Mouse (Mus musculus): ENCODE results near the gene Gstm1. TPM values are rescaled to one million over a fixed set of nuclear protein-coding genes. Genes with fewer than 3 reads are reported as not detected.

The Gstm1 gene
- polyA plus RNA-seq (2014; fragmentation: Nextera tagmentation; extraction: Ambion mirVana) = 25.7 and 27.2 TPM in 2 replicates

GRCm38 (mm10) chr3:108017473-108018189 is at the start of gene Gstm1:
TSS of gene Gstm1 (minus strand) at chr3:108017973.
- peak; percentile 94 for DNase-seq (ENCODE audit: low spot score)
- peak within 1 kb of the TSS; percentile 5; the same call in 1 of the 2 replicates for H3K27ac ChIP-seq (ENCODE audit: low read depth, low read length)
- peak within 1 kb of the TSS; percentile 43 for H3K9ac ChIP-seq (ENCODE audit: low read length)
- H3K9me3 ChIP-seq (ENCODE audit: control insufficient read depth, low read length) = no peaks in the 10 kb centered on the region
- no peaks in the 10 kb centered on the region for H3K36me3 ChIP-seq (ENCODE audit: control insufficient read depth, insufficient read depth, low read length)
- H3K4me1 ChIP-seq (replicated peaks; ENCODE audit: control insufficient read depth, insufficient read depth, low read length) = peaks cover 8% of the 10 kb centered on the region
- peak within 1 kb of the TSS; percentile 72 for H3K4me2 ChIP-seq (ENCODE audit: low read depth, low read length, severe bottlenecking)
- WGBS = under 1% methylated on average over 31 of the region's 31 CpGs
- H3K27me3 ChIP-seq (ENCODE audit: control insufficient read depth, insufficient read depth, low read length) = no peaks in the 10 kb centered on the region
- peak; percentile 98 for ATAC-seq (replicated peaks; ENCODE audit: low FRiP score)
- peak within 1 kb of the TSS; percentile 25 for H3K4me3 ChIP-seq (ENCODE audit: low read depth, low read length)

- Histone ChIP-seq H3K27me3 (ENCODE audit: control insufficient read depth, insufficient read depth, low read length) (no peaks in the 10 kb centered on the region), H3K4me1 (replicated peaks; ENCODE audit: control insufficient read depth, insufficient read depth, low read length) (no peaks in the 10 kb centered on the region), H3K4me2 (ENCODE audit: low read depth, low read length, severe bottlenecking) (no peak overlapping the region), H3K4me3 (ENCODE audit: low read depth, low read length) (no peak overlapping the region), H3K9me3 (ENCODE audit: control insufficient read depth, low read length) (no peaks in the 10 kb centered on the region), H3K9ac (ENCODE audit: low read length) (no peak overlapping the region), H3K36me3 (ENCODE audit: control insufficient read depth, insufficient read depth, low read length) (no peaks in the 10 kb centered on the region), H3K27ac (ENCODE audit: low read depth, low read length) (no peak overlapping the region)
- no peak for ATAC-seq (replicated peaks; ENCODE audit: low FRiP score)
- WGBS = 73% methylated on average over 6 of the region's 6 CpGs
- no peak for DNase-seq (ENCODE audit: low spot score)
Observed at GRCm38 (mm10) chr3:108067370-108067934, 49.7 kb upstream of the Gstm1 start.

- Histone ChIP-seq H3K9ac (ENCODE audit: low read length) (no peak overlapping the region), H3K4me2 (ENCODE audit: low read depth, low read length, severe bottlenecking) (no peak overlapping the region), H3K27ac (ENCODE audit: low read depth, low read length) (no peak overlapping the region), H3K9me3 (ENCODE audit: control insufficient read depth, low read length) (no peaks in the 10 kb centered on the region), H3K4me3 (ENCODE audit: low read depth, low read length) (no peak overlapping the region), H3K4me1 (replicated peaks; ENCODE audit: control insufficient read depth, insufficient read depth, low read length) (no peaks in the 10 kb centered on the region), H3K36me3 (ENCODE audit: control insufficient read depth, insufficient read depth, low read length) (no peaks in the 10 kb centered on the region), H3K27me3 (ENCODE audit: control insufficient read depth, insufficient read depth, low read length) (no peaks in the 10 kb centered on the region)
- WGBS = 83% methylated on average over 9 of the region's 9 CpGs
- ATAC-seq (replicated peaks; ENCODE audit: low FRiP score) = no peak
- no peak for DNase-seq (ENCODE audit: low spot score)
Observed at GRCm38 (mm10) chr3:108065551-108065950, 47.8 kb upstream of the Gstm1 start.

- DNase-seq (ENCODE audit: low spot score) = no peak
- no peaks in the 10 kb centered on the region for H3K4me1 ChIP-seq (replicated peaks; ENCODE audit: control insufficient read depth, insufficient read depth, low read length)
- no peaks in the 10 kb centered on the region for H3K9me3 ChIP-seq (ENCODE audit: control insufficient read depth, low read length)
- no peak overlapping the region for H3K4me2 ChIP-seq (ENCODE audit: low read depth, low read length, severe bottlenecking)
- WGBS = 80% methylated on average over 4 of the region's 4 CpGs
- H3K27me3 ChIP-seq (ENCODE audit: control insufficient read depth, insufficient read depth, low read length) = no peaks in the 10 kb centered on the region
- no peak overlapping the region for H3K9ac ChIP-seq (ENCODE audit: low read length)
- H3K4me3 ChIP-seq (ENCODE audit: low read depth, low read length) = no peak overlapping the region
- no peak overlapping the region for H3K27ac ChIP-seq (ENCODE audit: low read depth, low read length)
- ATAC-seq (replicated peaks; ENCODE audit: low FRiP score) = no peak
- no peaks in the 10 kb centered on the region for H3K36me3 ChIP-seq (ENCODE audit: control insufficient read depth, insufficient read depth, low read length)
Observed at GRCm38 (mm10) chr3:108064672-108065071, 46.9 kb upstream of the Gstm1 start.

GRCm38 (mm10) chr3:108062648-108063047 is 44.9 kb upstream of the Gstm1 start:
- ATAC-seq (replicated peaks; ENCODE audit: low FRiP score) = no peak
- Histone ChIP-seq H3K27ac (ENCODE audit: low read depth, low read length) (no peak overlapping the region), H3K4me3 (ENCODE audit: low read depth, low read length) (no peak overlapping the region), H3K27me3 (ENCODE audit: control insufficient read depth, insufficient read depth, low read length) (no peaks in the 10 kb centered on the region), H3K4me1 (replicated peaks; ENCODE audit: control insufficient read depth, insufficient read depth, low read length) (no peaks in the 10 kb centered on the region), H3K4me2 (ENCODE audit: low read depth, low read length, severe bottlenecking) (no peak overlapping the region), H3K36me3 (ENCODE audit: control insufficient read depth, insufficient read depth, low read length) (no peaks in the 10 kb centered on the region), H3K9me3 (ENCODE audit: control insufficient read depth, low read length) (no peaks in the 10 kb centered on the region), H3K9ac (ENCODE audit: low read length) (no peak overlapping the region)
- 85% methylated on average over 8 of the region's 8 CpGs for WGBS
- no peak for DNase-seq (ENCODE audit: low spot score)

GRCm38 (mm10) chr3:108061420-108061819 is 43.6 kb upstream of the Gstm1 start:
- H3K27ac ChIP-seq (ENCODE audit: low read depth, low read length) = no peak overlapping the region
- DNase-seq (ENCODE audit: low spot score) (peak; percentile 67), ATAC-seq (replicated peaks; ENCODE audit: low FRiP score) (no peak)
- H3K4me2 ChIP-seq (ENCODE audit: low read depth, low read length, severe bottlenecking) = no peak overlapping the region
- no peak overlapping the region for H3K9ac ChIP-seq (ENCODE audit: low read length)
- H3K27me3 ChIP-seq (ENCODE audit: control insufficient read depth, insufficient read depth, low read length) = no peaks in the 10 kb centered on the region
- H3K36me3 ChIP-seq (ENCODE audit: control insufficient read depth, insufficient read depth, low read length) = no peaks in the 10 kb centered on the region
- H3K4me3 ChIP-seq (ENCODE audit: low read depth, low read length) = no peak overlapping the region
- H3K4me1 ChIP-seq (replicated peaks; ENCODE audit: control insufficient read depth, insufficient read depth, low read length) = no peaks in the 10 kb centered on the region
- no peaks in the 10 kb centered on the region for H3K9me3 ChIP-seq (ENCODE audit: control insufficient read depth, low read length)
- 24% methylated on average over 7 of the region's 7 CpGs for WGBS

GRCm38 (mm10) chr3:108050493-108050892 is 32.7 kb upstream of the Gstm1 start:
- DNase-seq (ENCODE audit: low spot score) = no peak
- Histone ChIP-seq H3K36me3 (ENCODE audit: control insufficient read depth, insufficient read depth, low read length) (no peaks in the 10 kb centered on the region), H3K4me1 (replicated peaks; ENCODE audit: control insufficient read depth, insufficient read depth, low read length) (no peaks in the 10 kb centered on the region), H3K27ac (ENCODE audit: low read depth, low read length) (no peak overlapping the region), H3K9ac (ENCODE audit: low read length) (no peak overlapping the region), H3K9me3 (ENCODE audit: control insufficient read depth, low read length) (no peaks in the 10 kb centered on the region), H3K4me2 (ENCODE audit: low read depth, low read length, severe bottlenecking) (no peak overlapping the region), H3K4me3 (ENCODE audit: low read depth, low read length) (no peak overlapping the region), H3K27me3 (ENCODE audit: control insufficient read depth, insufficient read depth, low read length) (no peaks in the 10 kb centered on the region)
- 93% methylated on average over 5 of the region's 5 CpGs for WGBS
- no peak for ATAC-seq (replicated peaks; ENCODE audit: low FRiP score)

GRCm38 (mm10) chr3:108048306-108048705 is 30.5 kb upstream of the Gstm1 start:
- H3K4me2 ChIP-seq (ENCODE audit: low read depth, low read length, severe bottlenecking) = no peak overlapping the region
- no peaks in the 10 kb centered on the region for H3K36me3 ChIP-seq (ENCODE audit: control insufficient read depth, insufficient read depth, low read length)
- 83% methylated on average over 3 of the region's 3 CpGs for WGBS
- DNase-seq (ENCODE audit: low spot score) (no peak), ATAC-seq (replicated peaks; ENCODE audit: low FRiP score) (no peak)
- H3K9me3 ChIP-seq (ENCODE audit: control insufficient read depth, low read length) = no peaks in the 10 kb centered on the region
- no peaks in the 10 kb centered on the region for H3K27me3 ChIP-seq (ENCODE audit: control insufficient read depth, insufficient read depth, low read length)
- no peaks in the 10 kb centered on the region for H3K4me1 ChIP-seq (replicated peaks; ENCODE audit: control insufficient read depth, insufficient read depth, low read length)
- H3K9ac ChIP-seq (ENCODE audit: low read length) = no peak overlapping the region
- H3K27ac ChIP-seq (ENCODE audit: low read depth, low read length) = no peak overlapping the region
- H3K4me3 ChIP-seq (ENCODE audit: low read depth, low read length) = no peak overlapping the region

Data from forebrain, embryonic 11.5 days (tissue).